Mouse (Mus musculus): Measurements from ENCODE around the gene 1700019D03Rik. TPM values are rescaled to one million over a fixed set of nuclear protein-coding genes. Genes with fewer than 3 reads are reported as not detected.
"Not testable (repeated sequence)": the region's sequence is repeated elsewhere in the genome, so short reads cannot be mapped to it uniquely, and the experiment has no call there.

1700019D03Rik gene
- total RNA-seq, 2 experiments from 2014 or later = 8.5 TPM

- DNase-seq = no peak
- intact Hi-C loops (cut with DNase I) = no loop called here
Measured at GRCm38 (mm10) chr1:52956746-52957145, 63.2 kb downstream of the 1700019D03Rik start.

DNA sequence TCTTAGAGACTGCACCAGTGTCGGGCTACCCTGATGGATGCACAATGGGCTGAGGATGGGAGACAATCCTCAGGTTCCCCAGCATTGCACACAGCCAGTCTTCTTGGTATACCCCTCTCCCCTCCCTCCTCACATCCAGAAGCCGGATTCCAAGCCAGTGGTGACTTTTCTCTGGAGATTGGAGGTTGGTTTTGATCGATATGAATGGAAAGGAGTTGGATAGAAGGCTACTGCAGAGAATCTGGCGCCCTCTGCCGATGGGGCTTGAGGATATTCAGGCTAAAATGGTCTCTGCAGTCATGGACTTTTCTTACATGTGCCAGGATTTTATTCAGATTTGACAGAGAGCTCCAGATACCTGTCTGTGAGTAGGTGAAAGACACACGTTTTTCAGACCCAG lies 64.9 kb downstream of the 1700019D03Rik start:
- peak; percentile 29 for DNase-seq
- intact Hi-C loops (cut with DNase I) = no loop called here

DNA sequence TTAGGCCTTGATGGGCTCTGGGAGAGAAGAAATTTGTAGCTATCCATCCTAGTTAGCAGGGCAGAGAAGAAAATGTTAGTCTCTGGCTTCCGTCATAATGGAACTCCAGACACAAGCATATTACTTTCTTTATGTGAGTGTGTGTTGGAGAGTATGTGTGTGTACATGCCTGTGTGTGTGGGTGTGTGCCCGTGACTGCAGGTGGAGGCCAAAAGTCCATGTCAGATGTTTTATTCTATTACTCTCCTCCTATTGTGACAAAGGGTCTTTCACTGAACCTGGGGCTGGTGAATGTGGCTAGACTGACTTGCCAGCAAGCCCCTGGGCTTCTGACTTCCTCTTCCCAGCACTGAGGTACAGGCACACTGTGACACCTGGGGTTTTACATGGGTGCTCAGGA lies 65.5 kb downstream of the 1700019D03Rik start:
- intact Hi-C loops (cut with DNase I) = loop anchor here (5.0 kb wide), 1 partner anchor 78 kb away; no protein-coding TSS in a partner anchor

DNA sequence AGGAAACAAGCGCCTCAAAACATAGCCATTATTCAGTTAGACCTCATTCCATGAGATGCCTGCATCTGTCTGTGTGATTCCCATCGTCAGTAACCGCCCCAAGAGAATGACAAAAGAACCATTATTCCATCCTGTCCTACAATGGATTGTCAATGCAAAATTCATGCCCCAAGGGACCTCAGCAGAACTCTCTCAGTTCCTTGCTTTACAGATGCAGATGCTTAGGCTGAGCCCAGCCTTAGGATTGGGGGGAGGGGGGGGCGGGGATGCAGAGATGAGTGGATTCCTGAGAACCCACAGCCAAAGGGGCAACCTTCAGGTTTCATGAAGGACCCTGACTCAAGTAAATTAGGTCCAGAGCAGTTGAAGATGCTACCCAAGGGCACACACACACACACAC lies 66.4 kb downstream of the 1700019D03Rik start:
- DNase-seq = no peak
- intact Hi-C loops (cut with DNase I) = loop anchor here (5.0 kb wide), 1 partner anchor 79 kb away; no protein-coding TSS in a partner anchor

More for the DNA sequence above, 65.5 kb downstream of the 1700019D03Rik start:
- no peak for DNase-seq

DNA sequence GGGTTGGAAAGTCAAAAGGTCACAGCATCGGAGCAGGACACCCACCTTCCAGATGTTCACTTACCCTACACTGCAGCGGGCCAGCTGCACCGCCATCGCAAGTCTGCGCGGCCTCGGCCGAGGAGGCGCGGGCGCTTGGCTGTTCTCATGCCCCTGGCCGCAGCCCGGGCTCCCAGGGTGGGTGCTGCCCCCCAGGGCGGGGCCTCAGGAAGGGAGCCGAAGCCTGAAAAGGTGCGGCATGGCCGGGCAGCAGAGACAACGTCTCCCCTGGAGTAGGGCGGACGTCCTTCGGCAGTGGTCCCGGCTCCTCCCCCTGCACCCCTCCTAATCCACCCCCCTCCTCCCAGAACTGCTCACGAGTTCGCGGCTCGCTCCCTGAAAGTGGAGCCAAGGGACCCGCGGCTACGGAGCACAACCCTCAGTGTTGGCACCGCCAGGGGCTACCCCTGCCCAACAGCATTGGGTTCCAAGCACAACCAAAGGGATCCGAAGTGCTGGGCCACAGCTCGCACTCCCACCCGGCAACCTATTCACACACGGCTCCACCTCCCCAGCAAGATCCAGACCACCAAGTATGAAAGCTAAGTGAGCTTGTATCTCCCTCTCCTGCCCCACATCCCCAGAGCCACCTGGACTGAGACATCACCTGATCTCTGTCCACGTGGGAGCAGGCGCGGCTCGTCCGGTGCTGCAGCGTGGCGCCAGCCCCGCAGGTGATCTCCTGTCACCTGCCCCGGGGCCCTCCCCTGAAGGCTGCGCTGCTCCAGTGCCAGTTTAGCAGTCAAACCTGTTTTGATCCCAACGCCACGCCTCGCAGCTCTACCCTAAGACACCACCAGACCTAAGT lies 67.2 kb downstream of the 1700019D03Rik start:
- intact Hi-C loops (cut with DNase I) = loop anchor here (5.0 kb wide), 1 partner anchor 80 kb away; no protein-coding TSS in a partner anchor
- DNase-seq = peak; percentile 16

- DNase-seq = no peak
- intact Hi-C loops (cut with DNase I) = loop anchor here (5.0 kb wide), 1 partner anchor 80 kb away; no protein-coding TSS in a partner anchor
Measured at GRCm38 (mm10) chr1:52952143-52952542, 67.8 kb downstream of the 1700019D03Rik start.

DNA sequence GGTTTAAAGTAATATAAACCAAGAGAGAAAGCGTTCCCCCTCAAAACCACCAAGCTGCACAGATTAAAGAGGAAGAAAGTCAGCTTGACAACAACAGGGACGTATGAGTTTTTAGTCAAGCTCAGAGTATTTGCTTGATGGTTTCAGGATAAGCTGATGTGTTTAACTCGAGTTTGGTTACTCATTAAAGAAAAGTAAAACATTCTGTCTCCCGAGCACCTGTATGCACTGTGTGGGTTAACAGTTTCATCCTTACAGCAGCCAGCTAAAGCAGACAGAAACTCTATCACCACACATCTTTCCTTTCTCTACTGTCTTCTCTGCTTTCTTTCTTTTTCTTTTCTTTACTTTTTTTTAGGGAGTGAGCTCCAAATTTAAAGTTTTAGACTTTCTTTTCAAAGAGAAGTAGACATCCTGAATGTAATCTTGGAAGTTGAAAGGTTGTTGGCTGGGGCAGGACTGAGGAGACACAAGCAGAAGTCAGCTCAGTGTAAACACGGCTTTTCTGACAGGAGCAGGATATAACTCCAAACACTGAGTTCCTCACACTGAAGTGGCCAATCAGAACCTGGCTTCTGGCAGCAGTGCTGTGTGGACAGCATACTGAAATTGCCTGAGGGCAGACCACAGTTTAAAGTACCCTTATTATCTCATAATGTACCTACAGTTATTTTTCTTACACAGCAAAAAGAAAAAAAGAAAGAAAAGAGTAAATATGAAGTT lies 68.7 kb downstream of the 1700019D03Rik start:
- intact Hi-C loops (cut with DNase I) = loop anchor here (5.0 kb wide), 1 partner anchor 81 kb away; no protein-coding TSS in a partner anchor
- DNase-seq = no peak

DNA sequence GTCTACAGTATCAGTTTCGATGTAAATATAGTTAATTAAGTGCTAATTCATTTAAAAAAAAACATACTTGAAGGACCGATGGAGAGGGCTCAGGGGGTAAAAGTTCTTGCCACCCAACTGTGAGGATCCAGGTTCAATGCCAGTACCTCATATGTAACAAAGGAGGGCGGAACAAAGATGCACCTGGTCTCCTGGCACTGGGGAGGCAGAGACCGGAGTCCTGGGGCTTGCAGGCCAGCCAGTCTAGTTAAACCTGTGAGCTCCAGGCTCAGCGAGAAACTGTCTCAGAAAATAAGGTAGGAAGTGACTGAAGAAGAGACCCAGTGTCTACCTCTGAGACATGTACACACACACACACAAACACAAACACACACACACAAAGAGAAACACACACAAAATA lies 72.1 kb downstream of the 1700019D03Rik start:
- intact Hi-C loops (cut with DNase I) = no loop called here
- no peak for DNase-seq

- intact Hi-C loops (cut with DNase I) = no loop called here
- DNase-seq = no peak
Measured at GRCm38 (mm10) chr1:52939021-52939420, 81.0 kb downstream of the 1700019D03Rik start.

- intact Hi-C loops (cut with DNase I) = no loop called here
- DNase-seq = no peak
Measured at GRCm38 (mm10) chr1:52934494-52934893, 85.5 kb downstream of the 1700019D03Rik start.

DNA sequence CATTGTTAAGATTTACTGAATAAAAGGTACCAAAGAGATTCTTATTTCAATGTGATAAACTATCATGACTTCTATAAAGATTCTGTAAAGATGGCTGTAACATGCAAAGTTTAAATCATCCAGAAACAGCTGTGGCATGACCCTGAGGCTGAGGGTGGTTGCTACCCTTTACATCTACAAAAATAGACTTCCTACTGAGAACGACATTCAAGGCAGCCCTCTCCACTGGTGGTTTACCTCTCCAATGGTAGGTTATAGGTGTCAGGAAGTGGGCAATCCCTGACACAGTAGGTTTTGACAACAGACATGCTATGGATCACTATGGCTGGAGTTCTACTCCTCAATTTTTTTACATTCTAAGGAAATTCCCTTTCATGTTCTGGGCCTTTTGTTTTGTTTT lies 95.5 kb downstream of the 1700019D03Rik start:
- DNase-seq; intact Hi-C loops (cut with DNase I): not testable (repeated sequence)

DNA sequence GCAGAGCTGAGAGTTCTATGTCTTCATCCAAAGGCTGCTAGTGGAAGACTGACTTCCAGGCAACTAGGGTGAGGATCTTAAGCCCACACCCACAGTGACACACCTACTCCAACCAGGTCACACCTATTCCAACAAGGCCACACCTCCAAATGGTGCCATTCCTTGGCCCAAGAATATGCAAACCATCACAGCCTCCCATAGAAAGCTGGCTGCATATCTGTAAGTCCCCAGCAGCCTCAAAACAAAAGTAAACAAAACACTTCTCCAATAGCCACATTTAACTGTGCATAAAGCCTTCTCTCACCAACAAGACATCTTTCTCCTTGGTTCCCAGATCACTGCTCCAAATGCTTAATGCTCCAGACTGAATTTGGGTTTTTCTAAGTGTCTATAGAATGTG lies 101.1 kb downstream of the 1700019D03Rik start:
- DNase-seq; intact Hi-C loops (cut with DNase I): not testable (repeated sequence)

DNA sequence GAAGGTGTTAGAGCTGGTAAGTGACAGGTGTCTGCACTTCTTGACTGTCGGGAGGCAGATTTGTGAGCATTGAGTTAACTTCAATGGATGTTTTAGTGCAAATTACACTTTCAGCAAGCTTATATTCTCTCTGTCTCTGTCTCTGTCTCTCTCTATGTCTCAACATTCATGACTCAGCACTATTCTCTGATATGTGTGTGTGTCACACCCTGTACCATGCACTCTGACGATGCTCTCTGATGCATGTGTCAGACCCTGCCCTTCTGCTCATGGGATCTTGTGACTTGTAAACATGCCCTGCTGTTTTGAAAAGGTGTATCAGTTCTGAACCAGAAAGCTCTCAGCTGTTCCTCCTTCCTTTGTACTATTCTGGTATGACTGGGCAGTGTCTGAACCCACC lies 103.3 kb downstream of the 1700019D03Rik start:
- no peak for DNase-seq
- intact Hi-C loops (cut with DNase I) = no loop called here

GRCm38 (mm10) chr1:52909783-52910182 lies 110.2 kb downstream of the 1700019D03Rik start:
- no peak for DNase-seq
- intact Hi-C loops (cut with DNase I) = no loop called here

GRCm38 (mm10) chr1:52884208-52884607 lies 135.8 kb downstream of the 1700019D03Rik start:
- DNase-seq = no peak
- intact Hi-C loops (cut with DNase I) = no loop called here

Other genes starting within 250 kb of the 1700019D03Rik start
- 10 to 100 TPM; 37.5 to 44.2 TPM for gene Inpp1, start 202.5 kb downstream of the 1700019D03Rik start, total RNA-seq (2021)
- gene Hibch, start 175.2 kb downstream of the 1700019D03Rik start, total RNA-seq (2021) = 10 to 100 TPM; 12.9 to 14.3 TPM
- 1 to 10 TPM; 1.2 to 1.3 TPM for gene Mstn, start 41.5 kb upstream of the 1700019D03Rik start, total RNA-seq (2021)
- not detected for gene 1700019A02Rik, start 167.5 kb upstream of the 1700019D03Rik start, total RNA-seq (2021)

Data from left cerebral cortex, postnatal 4 days (tissue).